Mouse (Mus musculus): ENCODE measurements around the gene Catip. TPM values are rescaled to one million over a fixed set of nuclear protein-coding genes. Genes with fewer than 3 reads are reported as not detected.

The Catip gene
- polyA plus RNA-seq, 1 experiment from 2014 or later = 0.52 TPM

GRCm38 (mm10) chr1:74370040-74370439 lies 8.1 kb downstream of the Catip start:
- peaks cover 2% of the 10 kb centered on the region; the same call in 1 of the 2 replicates for H3K4me1 ChIP-seq (replicated peaks; ENCODE audit: control insufficient read depth, insufficient read depth, low read length)
- no peak overlapping the region for H3K4me3 ChIP-seq (ENCODE audit: low read depth, low read length)
- no peak for ATAC-seq (replicated peaks; ENCODE audit: low FRiP score)
- WGBS = 67% methylated on average over 4 of the region's 4 CpGs
- no peaks in the 10 kb centered on the region for H3K36me3 ChIP-seq (ENCODE audit: control insufficient read depth, insufficient read depth, low read length)
- no peaks in the 10 kb centered on the region for H3K27me3 ChIP-seq (ENCODE audit: control insufficient read depth, insufficient read depth, low read length)
- H3K27ac ChIP-seq (ENCODE audit: low read depth, low read length) = no peak overlapping the region
- H3K9ac ChIP-seq (ENCODE audit: low read length) = no peak overlapping the region
- H3K9me3 ChIP-seq (ENCODE audit: control insufficient read depth, low read length) = no peaks in the 10 kb centered on the region
- no peak for DNase-seq (ENCODE audit: low spot score)
- H3K4me2 ChIP-seq (ENCODE audit: low read depth, low read length, severe bottlenecking) = no peak overlapping the region

GRCm38 (mm10) chr1:74373372-74373771 lies 11.5 kb downstream of the Catip start:
- H3K27me3 ChIP-seq (ENCODE audit: control insufficient read depth, insufficient read depth, low read length) = no peaks in the 10 kb centered on the region
- no peak overlapping the region for H3K4me2 ChIP-seq (ENCODE audit: low read depth, low read length, severe bottlenecking)
- H3K27ac ChIP-seq (ENCODE audit: low read depth, low read length) = no peak overlapping the region
- H3K4me3 ChIP-seq (ENCODE audit: low read depth, low read length) = no peak overlapping the region
- ATAC-seq (replicated peaks; ENCODE audit: low FRiP score) (no peak), DNase-seq (ENCODE audit: low spot score) (no peak)
- H3K4me1 ChIP-seq (replicated peaks; ENCODE audit: control insufficient read depth, insufficient read depth, low read length) = peaks cover under 1% of the 10 kb centered on the region; the same call in 1 of the 2 replicates
- 84% methylated on average over 4 of the region's 4 CpGs for WGBS
- no peaks in the 10 kb centered on the region for H3K9me3 ChIP-seq (ENCODE audit: control insufficient read depth, low read length)
- H3K9ac ChIP-seq (ENCODE audit: low read length) = no peak overlapping the region
- no peaks in the 10 kb centered on the region for H3K36me3 ChIP-seq (ENCODE audit: control insufficient read depth, insufficient read depth, low read length)

- Histone ChIP-seq H3K4me2 (ENCODE audit: low read depth, low read length, severe bottlenecking) (no peak within 1 kb of the TSS), H3K27me3 (ENCODE audit: control insufficient read depth, insufficient read depth, low read length) (no peaks in the 10 kb centered on the region), H3K9ac (ENCODE audit: low read length) (no peak within 1 kb of the TSS; the same call in 1 of the 2 replicates), H3K36me3 (ENCODE audit: control insufficient read depth, insufficient read depth, low read length) (no peaks in the 10 kb centered on the region), H3K27ac (ENCODE audit: low read depth, low read length) (no peak within 1 kb of the TSS), H3K9me3 (ENCODE audit: control insufficient read depth, low read length) (no peaks in the 10 kb centered on the region), H3K4me1 (replicated peaks; ENCODE audit: control insufficient read depth, insufficient read depth, low read length) (no peaks in the 10 kb centered on the region), H3K4me3 (ENCODE audit: low read depth, low read length) (no peak within 1 kb of the TSS)
- DNase-seq (ENCODE audit: low spot score) = no peak
- ATAC-seq (replicated peaks; ENCODE audit: low FRiP score) = no peak
- 73% methylated on average over 8 of the region's 8 CpGs for WGBS
Observed at GRCm38 (mm10) chr1:74374980-74375379, 13.1 kb downstream of the Catip start, which contains the start of gene Slc11a1. Gene Slc11a1 (plus strand): TSS chr1:74375195.

GRCm38 (mm10) chr1:74375561-74375960 lies 13.7 kb downstream of the Catip start:
- WGBS = 82% methylated on average over 10 of the region's 10 CpGs
- no peak overlapping the region for H3K27ac ChIP-seq (ENCODE audit: low read depth, low read length)
- no peaks in the 10 kb centered on the region for H3K4me1 ChIP-seq (replicated peaks; ENCODE audit: control insufficient read depth, insufficient read depth, low read length)
- no peak for ATAC-seq (replicated peaks; ENCODE audit: low FRiP score)
- no peak for DNase-seq (ENCODE audit: low spot score)
- H3K36me3 ChIP-seq (ENCODE audit: control insufficient read depth, insufficient read depth, low read length) = no peaks in the 10 kb centered on the region
- H3K4me2 ChIP-seq (ENCODE audit: low read depth, low read length, severe bottlenecking) = no peak overlapping the region
- no peaks in the 10 kb centered on the region for H3K27me3 ChIP-seq (ENCODE audit: control insufficient read depth, insufficient read depth, low read length)
- H3K4me3 ChIP-seq (ENCODE audit: low read depth, low read length) = no peak overlapping the region
- no peaks in the 10 kb centered on the region for H3K9me3 ChIP-seq (ENCODE audit: control insufficient read depth, low read length)
- H3K9ac ChIP-seq (ENCODE audit: low read length) = no peak overlapping the region

- Histone ChIP-seq H3K9ac (ENCODE audit: low read length) (no peak overlapping the region), H3K27ac (ENCODE audit: low read depth, low read length) (no peak overlapping the region)
- WGBS = 91% methylated on average over 4 of the region's 4 CpGs
Observed at GRCm38 (mm10) chr1:74376396-74376795, 14.5 kb downstream of the Catip start.

GRCm38 (mm10) chr1:74379058-74379504 lies 17.2 kb downstream of the Catip start:
- Histone ChIP-seq H3K4me3 (ENCODE audit: low read depth, low read length) (no peak overlapping the region), H3K27ac (ENCODE audit: low read depth, low read length) (no peak overlapping the region), H3K9ac (ENCODE audit: low read length) (no peak overlapping the region), H3K4me1 (replicated peaks; ENCODE audit: control insufficient read depth, insufficient read depth, low read length) (no peaks in the 10 kb centered on the region), H3K27me3 (ENCODE audit: control insufficient read depth, insufficient read depth, low read length) (no peaks in the 10 kb centered on the region), H3K4me2 (ENCODE audit: low read depth, low read length, severe bottlenecking) (no peak overlapping the region), H3K9me3 (ENCODE audit: control insufficient read depth, low read length) (no peaks in the 10 kb centered on the region), H3K36me3 (ENCODE audit: control insufficient read depth, insufficient read depth, low read length) (no peaks in the 10 kb centered on the region)
- no peak for DNase-seq (ENCODE audit: low spot score)
- 87% methylated on average over 7 of the region's 7 CpGs for WGBS
- no peak for ATAC-seq (replicated peaks; ENCODE audit: low FRiP score)

More at GRCm38 (mm10) chr1:74376396-74376795, 14.5 kb downstream of the Catip start:
- Histone ChIP-seq H3K4me2 (ENCODE audit: low read depth, low read length, severe bottlenecking) (no peak overlapping the region), H3K4me3 (ENCODE audit: low read depth, low read length) (no peak overlapping the region), H3K36me3 (ENCODE audit: control insufficient read depth, insufficient read depth, low read length) (no peaks in the 10 kb centered on the region), H3K9me3 (ENCODE audit: control insufficient read depth, low read length) (no peaks in the 10 kb centered on the region), H3K4me1 (replicated peaks; ENCODE audit: control insufficient read depth, insufficient read depth, low read length) (no peaks in the 10 kb centered on the region), H3K27me3 (ENCODE audit: control insufficient read depth, insufficient read depth, low read length) (no peaks in the 10 kb centered on the region)
- DNase-seq (ENCODE audit: low spot score) (no peak), ATAC-seq (replicated peaks; ENCODE audit: low FRiP score) (no peak)

DNA sequence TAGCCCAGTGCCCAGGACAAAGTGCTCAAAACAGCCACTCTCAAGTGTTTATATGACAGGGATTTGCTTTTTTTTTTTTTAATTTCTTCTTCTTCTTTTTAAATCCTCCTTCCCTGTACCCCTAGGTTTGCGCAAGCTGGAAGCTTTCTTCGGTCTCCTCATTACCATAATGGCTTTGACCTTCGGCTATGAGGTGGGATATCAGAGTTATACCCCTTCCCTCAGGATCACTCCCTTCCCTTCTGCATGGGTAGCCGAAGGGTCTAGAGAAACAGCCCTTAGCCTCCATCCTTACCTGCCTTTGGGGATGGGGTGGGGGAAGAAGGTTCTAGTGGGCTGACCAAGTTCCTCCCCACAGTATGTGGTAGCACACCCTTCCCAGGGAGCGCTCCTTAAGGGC lies 18.6 kb downstream of the Catip start:
- H3K27me3 ChIP-seq (ENCODE audit: control insufficient read depth, insufficient read depth, low read length) = no peaks in the 10 kb centered on the region
- ATAC-seq (replicated peaks; ENCODE audit: low FRiP score) (no peak), DNase-seq (ENCODE audit: low spot score) (no peak)
- no peak overlapping the region for H3K9ac ChIP-seq (ENCODE audit: low read length)
- H3K4me2 ChIP-seq (ENCODE audit: low read depth, low read length, severe bottlenecking) = no peak overlapping the region
- no peaks in the 10 kb centered on the region for H3K9me3 ChIP-seq (ENCODE audit: control insufficient read depth, low read length)
- H3K4me3 ChIP-seq (ENCODE audit: low read depth, low read length) = no peak overlapping the region
- no peaks in the 10 kb centered on the region for H3K36me3 ChIP-seq (ENCODE audit: control insufficient read depth, insufficient read depth, low read length)
- no peaks in the 10 kb centered on the region for H3K4me1 ChIP-seq (replicated peaks; ENCODE audit: control insufficient read depth, insufficient read depth, low read length)
- no peak overlapping the region for H3K27ac ChIP-seq (ENCODE audit: low read depth, low read length)
- WGBS = 90% methylated on average over 5 of the region's 5 CpGs

DNA sequence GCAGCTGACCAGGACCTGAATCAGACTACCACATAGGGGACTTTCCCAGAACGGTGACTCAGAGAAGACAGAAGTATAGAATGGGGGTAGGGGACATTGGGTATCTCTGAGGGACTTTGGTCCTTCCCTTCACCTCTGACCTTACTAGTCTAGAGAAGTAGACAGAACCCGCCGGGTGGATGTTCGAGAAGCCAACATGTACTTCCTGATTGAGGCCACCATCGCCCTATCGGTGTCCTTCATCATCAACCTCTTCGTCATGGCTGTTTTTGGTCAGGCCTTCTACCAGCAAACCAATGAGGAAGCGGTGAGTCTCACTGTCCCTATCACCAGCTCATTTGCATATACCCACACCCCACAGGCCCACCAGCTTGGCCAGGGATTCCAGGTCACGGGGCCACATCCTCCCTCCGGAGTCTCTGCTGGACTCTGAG lies 19.7 kb downstream of the Catip start:
- no peaks in the 10 kb centered on the region for H3K9me3 ChIP-seq (ENCODE audit: control insufficient read depth, low read length)
- H3K4me2 ChIP-seq (ENCODE audit: low read depth, low read length, severe bottlenecking) = no peak overlapping the region
- no peak for DNase-seq (ENCODE audit: low spot score)
- H3K36me3 ChIP-seq (ENCODE audit: control insufficient read depth, insufficient read depth, low read length) = no peaks in the 10 kb centered on the region
- H3K27me3 ChIP-seq (ENCODE audit: control insufficient read depth, insufficient read depth, low read length) = no peaks in the 10 kb centered on the region
- no peak overlapping the region for H3K27ac ChIP-seq (ENCODE audit: low read depth, low read length)
- no peak overlapping the region for H3K9ac ChIP-seq (ENCODE audit: low read length)
- no peaks in the 10 kb centered on the region for H3K4me1 ChIP-seq (replicated peaks; ENCODE audit: control insufficient read depth, insufficient read depth, low read length)
- WGBS = 94% methylated on average over 10 of the region's 10 CpGs
- H3K4me3 ChIP-seq (ENCODE audit: low read depth, low read length) = no peak overlapping the region
- ATAC-seq (replicated peaks; ENCODE audit: low FRiP score) = no peak

GRCm38 (mm10) chr1:74383385-74383784 lies 21.5 kb downstream of the Catip start:
- H3K4me1 ChIP-seq (replicated peaks; ENCODE audit: control insufficient read depth, insufficient read depth, low read length) = peaks cover 3% of the 10 kb centered on the region; the same call in 1 of the 2 replicates
- H3K27me3 ChIP-seq (ENCODE audit: control insufficient read depth, insufficient read depth, low read length) = no peaks in the 10 kb centered on the region
- no peak overlapping the region for H3K9ac ChIP-seq (ENCODE audit: low read length)
- no peaks in the 10 kb centered on the region for H3K9me3 ChIP-seq (ENCODE audit: control insufficient read depth, low read length)
- no peak overlapping the region for H3K4me3 ChIP-seq (ENCODE audit: low read depth, low read length)
- 95% methylated on average over 13 of the region's 13 CpGs for WGBS
- no peaks in the 10 kb centered on the region for H3K36me3 ChIP-seq (ENCODE audit: control insufficient read depth, insufficient read depth, low read length)
- ATAC-seq (replicated peaks; ENCODE audit: low FRiP score) (no peak), DNase-seq (ENCODE audit: low spot score) (no peak)
- no peak overlapping the region for H3K4me2 ChIP-seq (ENCODE audit: low read depth, low read length, severe bottlenecking)
- H3K27ac ChIP-seq (ENCODE audit: low read depth, low read length) = no peak overlapping the region
